Mouse (Mus musculus): ENCODE results near the gene Arhgef17. TPM values are rescaled to one million over a fixed set of nuclear protein-coding genes. Genes with fewer than 3 reads are reported as not detected.

The Arhgef17 gene
- polyA plus RNA-seq, 1 experiment from 2014 or later: 6.2 TPM

DNA sequence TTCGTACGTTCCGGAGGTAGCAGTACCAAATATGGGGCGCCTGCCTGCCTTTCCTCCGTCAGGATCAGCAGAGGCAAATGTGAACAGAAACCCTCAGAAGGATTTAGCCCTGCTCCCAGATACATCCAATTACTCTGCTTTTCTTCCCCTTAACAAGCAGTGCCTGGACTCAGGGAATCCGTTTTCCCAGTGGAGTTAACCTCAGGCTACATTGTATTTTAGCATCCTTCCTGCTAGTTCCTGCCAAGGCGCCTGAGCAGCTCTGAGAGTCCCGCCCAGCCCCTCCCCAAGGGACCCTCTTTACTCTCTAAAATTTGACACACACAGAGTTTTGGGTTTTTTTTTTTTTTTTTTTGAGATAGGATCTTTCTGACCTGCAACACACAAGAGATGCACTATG, 31.5 kb upstream of the Arhgef17 start:
- Histone ChIP-seq H3K27ac (no peak overlapping the region), H3K9me3 (no peaks in the 10 kb centered on the region), H3K4me2 (no peak overlapping the region), H3K27me3 (replicated peaks) (no peaks in the 10 kb centered on the region), H3K9ac (no peak overlapping the region), H3K4me1 (no peaks in the 10 kb centered on the region), H3K4me3 (replicated peaks) (no peak overlapping the region), H3K36me3 (no peaks in the 10 kb centered on the region)
- no peak for ATAC-seq (ENCODE audit: insufficient read depth, low FRiP score, low read depth)
- 63% methylated on average over 8 of the region's 8 CpGs for WGBS

DNA sequence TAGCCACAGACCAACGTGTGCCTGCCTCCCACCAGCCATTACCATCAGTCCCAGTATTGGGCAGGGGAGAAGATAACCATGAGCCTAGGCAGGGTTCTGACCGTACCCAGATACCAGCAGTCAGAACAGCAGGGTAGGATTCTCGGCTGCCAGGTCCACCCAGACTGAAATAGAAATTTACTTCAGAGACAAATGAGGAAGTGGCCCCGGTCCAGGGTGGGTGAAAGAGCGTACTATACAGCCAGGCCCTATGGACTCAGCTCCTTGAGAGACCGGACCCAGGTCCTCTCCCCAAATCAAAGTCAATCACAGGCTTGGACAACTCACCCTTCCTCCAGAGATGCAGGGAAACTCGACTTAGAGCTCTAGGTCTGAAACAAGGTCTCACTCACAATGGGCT, 29.2 kb upstream of the Arhgef17 start:
- Histone ChIP-seq H3K4me1 (no peaks in the 10 kb centered on the region), H3K9me3 (no peaks in the 10 kb centered on the region), H3K4me3 (replicated peaks) (no peak overlapping the region), H3K36me3 (no peaks in the 10 kb centered on the region), H3K4me2 (no peak overlapping the region), H3K9ac (no peak overlapping the region), H3K27me3 (replicated peaks) (no peaks in the 10 kb centered on the region), H3K27ac (no peak overlapping the region)
- WGBS: 78% methylated on average over 7 of the region's 7 CpGs
- no peak for ATAC-seq (ENCODE audit: insufficient read depth, low FRiP score, low read depth)

DNA sequence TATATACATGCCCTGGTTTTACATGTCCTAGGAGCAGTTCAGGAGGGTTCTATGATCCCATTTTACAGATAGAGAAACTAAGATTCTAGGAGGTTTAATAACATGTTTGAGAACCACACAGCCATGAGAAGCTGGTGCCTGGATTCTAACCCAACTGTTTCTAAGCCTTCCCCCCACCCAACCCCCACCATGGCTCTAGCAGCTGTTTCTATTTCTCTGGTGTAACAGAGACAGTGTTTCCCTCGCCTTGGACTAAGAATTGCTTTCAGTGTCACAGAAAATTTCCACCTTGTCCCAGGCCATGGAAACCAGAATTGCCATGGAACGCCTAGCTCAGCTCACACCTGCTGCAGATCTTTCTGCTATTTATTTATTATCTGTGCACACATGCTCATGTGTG, 28.6 kb upstream of the Arhgef17 start:
- Histone ChIP-seq H3K27ac (no peak overlapping the region), H3K9ac (no peak overlapping the region), H3K27me3 (replicated peaks) (no peaks in the 10 kb centered on the region), H3K4me2 (no peak overlapping the region), H3K4me3 (replicated peaks) (no peak overlapping the region), H3K36me3 (no peaks in the 10 kb centered on the region), H3K4me1 (no peaks in the 10 kb centered on the region), H3K9me3 (no peaks in the 10 kb centered on the region)
- 72% methylated on average over 2 of the region's 2 CpGs for WGBS
- ATAC-seq (ENCODE audit: insufficient read depth, low FRiP score, low read depth): no peak

DNA sequence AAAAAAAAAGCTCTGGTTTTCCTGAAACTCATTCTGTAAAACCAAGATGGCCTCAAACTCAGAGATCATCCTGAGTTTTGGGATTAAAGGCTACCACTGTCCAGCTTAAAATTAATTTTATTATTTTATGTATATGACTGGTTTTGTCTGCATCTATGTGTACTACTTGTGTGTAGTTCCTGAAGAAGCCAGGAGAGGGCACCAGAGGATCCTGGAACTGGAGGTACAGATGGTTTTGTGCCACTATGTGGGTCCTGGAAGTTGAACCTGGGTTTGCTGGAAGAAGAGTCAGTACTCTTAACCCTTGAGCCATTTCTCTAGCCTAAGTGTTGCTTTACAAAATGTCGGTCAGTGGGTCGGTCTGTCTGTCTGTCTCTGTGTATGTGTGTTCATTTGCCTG, 26.5 kb upstream of the Arhgef17 start:
- no peak overlapping the region for H3K9ac ChIP-seq
- H3K4me3 ChIP-seq (replicated peaks): no peak overlapping the region
- no peak overlapping the region for H3K4me2 ChIP-seq
- H3K9me3 ChIP-seq: no peaks in the 10 kb centered on the region
- no peaks in the 10 kb centered on the region for H3K27me3 ChIP-seq (replicated peaks)
- no peak overlapping the region for H3K27ac ChIP-seq
- no peaks in the 10 kb centered on the region for H3K36me3 ChIP-seq
- WGBS: 94% methylated on average over 2 of the region's 2 CpGs
- H3K4me1 ChIP-seq: no peaks in the 10 kb centered on the region
- no peak for ATAC-seq (ENCODE audit: insufficient read depth, low FRiP score, low read depth)

DNA sequence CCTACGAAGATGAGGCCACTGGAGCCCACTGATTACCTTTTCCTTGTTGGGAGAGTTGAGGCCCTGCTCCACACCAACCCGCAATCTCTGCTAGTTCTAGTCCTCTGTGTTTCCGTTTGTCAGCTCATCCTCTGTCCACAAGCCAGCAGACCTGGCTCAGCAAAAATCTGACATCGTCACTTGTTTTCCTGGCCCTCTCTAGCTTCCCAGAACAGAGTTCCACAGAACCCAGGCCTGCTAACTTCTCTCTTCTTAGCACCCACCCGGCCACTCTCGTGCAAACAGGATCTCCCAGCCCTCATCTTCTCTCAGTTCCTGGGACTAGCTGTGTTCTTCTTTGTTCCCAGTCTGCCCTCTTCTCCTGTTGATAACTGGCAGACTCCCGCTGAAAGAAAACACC, 20.8 kb upstream of the Arhgef17 start:
- Histone ChIP-seq H3K27me3 (replicated peaks) (no peaks in the 10 kb centered on the region), H3K4me1 (peaks cover 10% of the 10 kb centered on the region; the same call in 1 of the 2 replicates), H3K36me3 (no peaks in the 10 kb centered on the region), H3K4me3 (replicated peaks) (no peak overlapping the region), H3K9me3 (no peaks in the 10 kb centered on the region), H3K4me2 (no peak overlapping the region), H3K27ac (no peak overlapping the region), H3K9ac (no peak overlapping the region)
- WGBS: 73% methylated on average over 7 of the region's 7 CpGs
- ATAC-seq (ENCODE audit: insufficient read depth, low FRiP score, low read depth): no peak

DNA sequence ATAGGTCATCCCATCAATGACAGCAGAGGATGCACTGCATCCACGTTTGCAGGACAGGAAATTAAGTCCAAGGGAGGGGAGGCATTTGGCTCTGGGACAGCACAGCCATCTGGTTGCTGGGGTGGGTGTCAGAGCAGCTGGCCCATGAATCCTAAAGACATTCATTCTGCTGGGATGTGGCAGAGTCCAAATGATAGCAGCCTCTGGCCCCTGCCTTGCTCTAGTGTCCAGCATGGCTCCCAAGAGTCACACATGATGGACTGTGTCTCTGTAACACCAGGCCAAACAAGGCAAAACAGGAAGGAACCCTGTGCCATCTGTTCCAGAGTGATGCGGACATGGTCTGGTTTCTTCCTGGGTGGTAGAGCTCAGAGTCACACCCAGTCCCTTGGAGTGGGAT, 20.0 kb upstream of the Arhgef17 start:
- no peaks in the 10 kb centered on the region for H3K9me3 ChIP-seq
- H3K27ac ChIP-seq: peak overlapping the region; percentile 10; the same call in 1 of the 2 replicates
- no peaks in the 10 kb centered on the region for H3K36me3 ChIP-seq
- no peak for ATAC-seq (ENCODE audit: insufficient read depth, low FRiP score, low read depth)
- H3K9ac ChIP-seq: no peak overlapping the region
- WGBS: 50% methylated on average over 2 of the region's 2 CpGs
- H3K4me3 ChIP-seq (replicated peaks): no peak overlapping the region
- H3K27me3 ChIP-seq (replicated peaks): no peaks in the 10 kb centered on the region
- H3K4me1 ChIP-seq: peaks cover 10% of the 10 kb centered on the region; the same call in 1 of the 2 replicates
- H3K4me2 ChIP-seq: no peak overlapping the region

DNA sequence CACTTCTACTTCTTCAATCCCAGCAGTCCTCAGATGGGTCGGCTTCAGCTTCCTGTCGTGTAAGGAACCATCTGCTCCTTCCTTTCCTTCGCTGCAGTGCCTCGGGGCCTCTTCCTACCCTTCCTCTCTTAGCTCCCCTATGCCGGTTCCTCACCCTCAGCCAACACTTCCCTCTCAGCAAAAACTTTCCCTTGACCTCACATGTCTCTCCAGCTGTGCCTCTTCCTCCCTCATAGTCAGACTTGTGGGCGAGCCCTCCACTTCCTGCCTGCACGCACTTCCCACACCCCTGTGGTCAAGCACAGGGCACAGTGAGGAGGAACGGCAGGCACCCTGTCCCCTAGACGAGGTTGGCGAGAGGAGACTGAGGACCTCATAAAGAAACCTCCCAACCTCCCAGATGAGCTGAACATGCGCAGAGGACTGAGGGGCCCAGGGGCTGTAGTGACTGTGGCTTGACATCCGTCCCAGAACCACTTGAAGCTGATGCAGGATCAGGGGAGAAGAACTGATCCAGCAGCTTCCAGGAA, 18.6 kb upstream of the Arhgef17 start:
- no peak overlapping the region for H3K9ac ChIP-seq
- peak; percentile 61; the same call in 1 of the 2 replicates for ATAC-seq (ENCODE audit: insufficient read depth, low FRiP score, low read depth)
- peak overlapping the region; percentile 80 for H3K27ac ChIP-seq
- no peak overlapping the region for H3K4me3 ChIP-seq (replicated peaks)
- no peaks in the 10 kb centered on the region for H3K27me3 ChIP-seq (replicated peaks)
- no peaks in the 10 kb centered on the region for H3K36me3 ChIP-seq
- H3K9me3 ChIP-seq: no peaks in the 10 kb centered on the region
- peaks cover 10% of the 10 kb centered on the region; the same call in 1 of the 2 replicates for H3K4me1 ChIP-seq
- H3K4me2 ChIP-seq: no peak overlapping the region
- WGBS: 34% methylated on average over 12 of the region's 12 CpGs

DNA sequence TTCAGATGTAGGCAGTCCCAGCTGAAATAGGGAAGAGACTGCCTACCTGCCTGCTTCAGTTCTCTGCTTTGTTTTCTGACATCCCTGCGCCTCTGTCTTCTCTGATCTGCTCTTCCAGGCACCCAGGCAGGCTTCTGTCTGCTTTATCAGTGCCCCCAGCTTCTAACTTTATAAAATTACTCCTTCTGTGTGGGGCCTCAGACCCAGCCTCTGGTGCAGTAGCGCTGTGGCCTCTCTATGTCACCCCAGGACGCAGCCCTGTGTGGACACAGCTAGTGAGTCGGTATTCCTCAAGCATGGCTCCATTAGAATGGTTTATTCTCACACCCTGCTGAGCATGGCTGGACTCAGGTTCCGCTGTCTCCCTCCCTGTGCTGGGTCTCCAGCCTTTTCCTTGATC, 18.1 kb upstream of the Arhgef17 start:
- Histone ChIP-seq H3K27ac (peak overlapping the region; percentile 80), H3K9ac (no peak overlapping the region), H3K27me3 (replicated peaks) (no peaks in the 10 kb centered on the region), H3K4me1 (peaks cover 10% of the 10 kb centered on the region; the same call in 1 of the 2 replicates), H3K4me3 (replicated peaks) (no peak overlapping the region), H3K9me3 (no peaks in the 10 kb centered on the region), H3K4me2 (no peak overlapping the region), H3K36me3 (no peaks in the 10 kb centered on the region)
- ATAC-seq (ENCODE audit: insufficient read depth, low FRiP score, low read depth): peak; percentile 11; the same call in 1 of the 2 replicates
- WGBS: 68% methylated on average over 5 of the region's 5 CpGs

DNA sequence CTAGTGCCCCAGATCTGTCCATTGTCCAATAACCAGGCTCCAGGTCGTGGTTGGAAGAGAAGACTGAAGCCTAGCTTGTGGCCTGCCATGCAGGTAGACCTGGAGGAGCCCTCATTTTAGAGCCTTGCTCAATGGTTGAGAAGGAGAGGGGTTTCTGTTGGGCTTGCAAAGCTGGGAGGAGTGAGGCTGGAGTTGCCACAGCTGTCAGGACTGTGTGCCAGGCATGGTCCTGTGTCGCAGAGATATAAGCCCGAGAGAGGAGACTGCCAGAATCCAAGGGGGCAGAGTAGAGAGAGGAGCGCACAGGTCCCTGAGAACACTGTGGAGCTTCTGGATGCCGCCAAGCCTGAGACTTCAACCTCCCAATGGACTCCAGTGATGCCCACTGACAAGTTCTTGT, 12.8 kb upstream of the Arhgef17 start:
- no peak overlapping the region for H3K4me2 ChIP-seq
- no peaks in the 10 kb centered on the region for H3K27me3 ChIP-seq (replicated peaks)
- no peak overlapping the region for H3K4me3 ChIP-seq (replicated peaks)
- H3K27ac ChIP-seq: 0 out of 2 replicates have a peak overlapping the region, but pooled peaks have one; percentile 31
- no peak for ATAC-seq (ENCODE audit: insufficient read depth, low FRiP score, low read depth)
- H3K36me3 ChIP-seq: no peaks in the 10 kb centered on the region
- WGBS: 81% methylated on average over 5 of the region's 5 CpGs
- H3K9ac ChIP-seq: no peak overlapping the region
- H3K4me1 ChIP-seq: peaks cover 8% of the 10 kb centered on the region
- H3K9me3 ChIP-seq: no peaks in the 10 kb centered on the region

DNA sequence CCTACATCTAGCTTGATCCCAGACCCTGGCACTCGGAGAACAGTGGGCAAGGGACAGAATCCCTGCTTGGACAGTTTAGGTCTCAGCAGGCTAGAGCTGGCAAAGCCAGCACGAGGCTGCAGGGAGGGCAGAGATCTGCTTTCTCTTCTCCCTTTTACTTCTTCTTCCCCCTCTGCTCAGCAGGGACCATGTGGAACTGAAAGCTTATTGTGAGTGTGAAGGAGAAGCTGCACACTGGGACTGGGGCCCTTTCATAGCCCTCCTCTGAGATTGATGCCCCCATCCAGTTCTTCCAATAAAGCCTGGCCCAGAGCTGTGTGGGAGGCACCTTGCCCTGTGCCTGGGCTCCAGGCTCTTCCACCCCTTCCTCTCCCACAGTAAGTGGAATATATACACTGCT, 12.4 kb upstream of the Arhgef17 start:
- H3K27ac ChIP-seq: peak overlapping the region; percentile 31; the same call in 1 of the 2 replicates
- no peak overlapping the region for H3K4me3 ChIP-seq (replicated peaks)
- no peak overlapping the region for H3K9ac ChIP-seq
- no peaks in the 10 kb centered on the region for H3K27me3 ChIP-seq (replicated peaks)
- 50% methylated on average over 2 of the region's 2 CpGs for WGBS
- no peak for ATAC-seq (ENCODE audit: insufficient read depth, low FRiP score, low read depth)
- H3K36me3 ChIP-seq: no peaks in the 10 kb centered on the region
- no peak overlapping the region for H3K4me2 ChIP-seq
- peaks cover 4% of the 10 kb centered on the region for H3K4me1 ChIP-seq
- H3K9me3 ChIP-seq: no peaks in the 10 kb centered on the region

DNA sequence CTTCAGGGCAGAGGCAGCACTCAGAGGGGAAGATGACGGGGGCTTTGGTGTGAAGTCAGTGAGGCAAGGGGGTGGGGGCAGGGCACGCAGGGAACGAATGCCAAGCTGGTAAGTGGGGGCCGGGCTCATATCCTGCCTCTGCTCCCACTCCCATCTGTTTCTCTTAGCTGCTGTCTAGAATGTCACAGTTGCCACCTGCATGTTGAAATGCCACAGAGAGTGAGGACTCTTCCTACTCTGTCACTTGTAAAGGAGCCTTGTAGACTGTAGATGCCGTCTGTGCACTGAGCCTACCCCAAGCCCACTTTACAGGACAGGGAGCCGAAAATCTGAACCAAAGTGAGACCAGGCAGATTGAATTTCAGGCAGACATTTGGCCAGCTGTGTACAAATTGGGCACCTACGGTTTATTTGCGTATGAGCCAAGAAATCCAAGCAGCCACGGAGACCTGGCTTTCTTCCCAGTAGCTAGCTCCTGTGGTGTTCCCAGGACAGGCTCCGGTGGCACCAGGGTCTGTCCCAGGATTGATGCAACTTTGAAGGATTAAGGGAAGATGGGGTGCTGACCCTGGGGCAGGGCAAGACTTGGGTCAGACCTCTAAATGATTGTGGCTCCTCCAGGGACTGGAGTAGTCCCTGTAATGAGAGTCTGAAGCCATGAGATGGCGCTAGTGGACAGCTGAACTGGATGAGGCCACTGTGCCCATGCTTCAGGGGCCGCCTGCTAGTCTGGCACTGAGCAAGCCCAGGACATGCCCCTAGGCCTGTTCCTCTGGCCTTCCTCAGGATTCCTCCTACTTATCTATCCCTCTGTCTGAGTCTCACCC, 11.1 kb upstream of the Arhgef17 start:
- peak; percentile 41; the same call in 1 of the 2 replicates for ATAC-seq (ENCODE audit: insufficient read depth, low FRiP score, low read depth)
- Histone ChIP-seq H3K27ac (peak overlapping the region; percentile 31; the same call in 1 of the 2 replicates), H3K9me3 (no peaks in the 10 kb centered on the region), H3K4me3 (replicated peaks) (no peak overlapping the region), H3K36me3 (no peaks in the 10 kb centered on the region), H3K9ac (no peak overlapping the region), H3K27me3 (replicated peaks) (no peaks in the 10 kb centered on the region), H3K4me1 (peaks cover 7% of the 10 kb centered on the region), H3K4me2 (no peak overlapping the region)
- WGBS: 50% methylated on average over 12 of the region's 12 CpGs

DNA sequence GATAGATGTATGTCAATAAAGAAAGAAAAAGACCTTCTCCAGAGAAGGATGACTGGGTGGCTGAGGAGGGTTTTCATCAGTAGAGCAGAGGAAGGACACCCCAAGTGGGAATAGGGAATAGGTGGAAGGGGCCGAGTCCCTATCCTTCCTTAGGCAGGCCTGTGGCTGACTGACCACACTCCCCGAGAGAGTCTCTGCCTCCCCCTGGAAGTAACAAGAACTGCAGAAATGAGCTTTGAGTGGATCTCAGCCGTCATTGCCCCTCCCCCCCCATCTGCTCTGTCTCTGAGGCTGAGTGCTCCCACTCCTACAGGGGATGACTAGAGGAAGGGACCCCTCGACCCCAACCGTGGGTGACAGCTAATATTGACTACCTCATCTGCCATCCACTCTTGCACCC, 9.3 kb upstream of the Arhgef17 start:
- Histone ChIP-seq H3K4me3 (replicated peaks) (no peak overlapping the region), H3K9me3 (no peaks in the 10 kb centered on the region), H3K4me2 (no peak overlapping the region), H3K27ac (no peak overlapping the region), H3K9ac (no peak overlapping the region), H3K36me3 (no peaks in the 10 kb centered on the region), H3K27me3 (replicated peaks) (no peaks in the 10 kb centered on the region), H3K4me1 (peaks cover 8% of the 10 kb centered on the region)
- WGBS: 45% methylated on average over 5 of the region's 5 CpGs
- no peak for ATAC-seq (ENCODE audit: insufficient read depth, low FRiP score, low read depth)
